Mouse (Mus musculus): ENCODE measurements around the gene Gng13. TPM values are rescaled to one million over a fixed set of nuclear protein-coding genes. Genes with fewer than 3 reads are reported as not detected.

The Gng13 gene
- total RNA-seq, 2 experiments from 2014 or later: 125 to 154 TPM

DNA sequence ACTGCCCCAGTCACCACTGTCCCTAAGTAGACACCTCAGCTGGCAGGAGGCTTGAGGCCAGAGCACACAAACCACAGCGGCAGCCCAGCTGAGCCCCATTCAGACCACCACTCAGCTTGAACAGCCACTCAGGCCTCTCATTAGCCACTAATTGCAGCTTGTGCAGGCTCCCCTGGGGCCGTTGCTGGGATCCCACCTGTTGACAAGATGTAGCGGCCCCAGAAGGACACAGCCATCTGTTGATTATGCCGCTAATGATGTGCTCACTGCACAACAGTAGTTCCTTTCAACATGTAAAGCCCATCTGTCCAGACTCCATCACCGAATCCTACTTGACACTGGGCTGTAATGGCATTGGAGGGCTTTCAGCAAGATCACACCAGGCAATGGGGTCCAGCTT, 48.9 kb downstream of the Gng13 start:
- intact Hi-C loops (cut with DNase I): no loop called here
- DNase-seq (ENCODE audit: low spot score in 2 of 2): no peak

Small RNA genes within 50 kb of the gene (microRNA-seq; reads per million reads assigned to microRNA genes)
- 0 reads per million in 2 experiments for gene Gm25083

Other genes with a start within 250 kb of the Gng13 start
- under 1 TPM; 0.15 to 0.26 TPM for gene Sstr5, start 219.9 kb upstream of the Gng13 start, total RNA-seq (2021)
- gene Sox8, start 146.5 kb upstream of the Gng13 start, total RNA-seq (2021): 10 to 100 TPM; 62.2 to 70.1 TPM
- 10 to 100 TPM; 22.1 to 23.4 TPM for gene Lmf1, start 138.1 kb upstream of the Gng13 start, total RNA-seq (2021)
- 1 to 10 TPM; 1.9 to 4.3 TPM for gene Chtf18, start 10.2 kb downstream of the Gng13 start, total RNA-seq (2021)
- gene Rpusd1, start 10.5 kb downstream of the Gng13 start, total RNA-seq (2021): 10 to 100 TPM; 34.2 to 35.5 TPM
- gene Mslnl, start 18.9 kb downstream of the Gng13 start, total RNA-seq (2021): not detected
- gene Msln, start 37.2 kb downstream of the Gng13 start, total RNA-seq (2021): 1 to 10 TPM; 6.2 to 6.5 TPM
- 10 to 100 TPM; 28.8 to 32.8 TPM for gene Narfl, start 56.6 kb downstream of the Gng13 start, total RNA-seq (2021)
- gene Haghl, start 68.5 kb downstream of the Gng13 start, total RNA-seq (2021): 100 to 1,000 TPM; 127 to 140 TPM
- gene Ccdc78, start 69.4 kb downstream of the Gng13 start, total RNA-seq (2021): not detected
- 10 to 100 TPM; 82.7 to 87.4 TPM for gene Fam173a, start 75.7 kb downstream of the Gng13 start, total RNA-seq (2021)
- gene AC134908.4, start 78.5 kb downstream of the Gng13 start, total RNA-seq (2021): not detected
- 10 to 100 TPM; 73.5 to 84.2 TPM for gene Metrn, start 80.0 kb downstream of the Gng13 start, total RNA-seq (2021)
- 100 to 1,000 TPM; 460 to 479 TPM for gene Fbxl16, start 91.9 kb downstream of the Gng13 start, total RNA-seq (2021)
- gene Wdr24, start 106.5 kb downstream of the Gng13 start, total RNA-seq (2021): 10 to 100 TPM; 22.3 to 23.3 TPM
- 10 to 100 TPM; 59.1 to 59.6 TPM for gene Jmjd8, start 111.7 kb downstream of the Gng13 start, total RNA-seq (2021)
- 100 to 1,000 TPM; 160 to 166 TPM for gene Stub1, start 116.2 kb downstream of the Gng13 start, total RNA-seq (2021)
- gene Rhbdl1, start 120.1 kb downstream of the Gng13 start, total RNA-seq (2021): 10 to 100 TPM; 85.8 to 89.7 TPM
- 10 to 100 TPM; 29.0 to 29.5 TPM for gene Gm20683, start 124.6 kb downstream of the Gng13 start, total RNA-seq (2021)
- 10 to 100 TPM; 81.9 to 84.9 TPM for gene Rhot2, start 127.7 kb downstream of the Gng13 start, total RNA-seq (2021)
- gene Wdr90, start 144.3 kb downstream of the Gng13 start, total RNA-seq (2021): 10 to 100 TPM; 34.2 to 37.9 TPM
- gene Mcrip2, start 151.6 kb downstream of the Gng13 start, total RNA-seq (2021): 10 to 100 TPM; 25.5 to 31.6 TPM
- gene Mettl26, start 157.9 kb downstream of the Gng13 start, total RNA-seq (2021): 10 to 100 TPM; 37.6 to 40.3 TPM
- 1 to 10 TPM; 1.1 to 1.8 TPM for gene Wfikkn1, start 163.7 kb downstream of the Gng13 start, total RNA-seq (2021)
- gene Rab40c, start 202.6 kb downstream of the Gng13 start, total RNA-seq (2021): 10 to 100 TPM; 53.7 to 57.3 TPM
- 100 to 1,000 TPM; 138 to 145 TPM for gene Pigq, start 227.8 kb downstream of the Gng13 start, total RNA-seq (2021)
- not detected for gene Nhlrc4, start 227.8 kb downstream of the Gng13 start, total RNA-seq (2021)
- gene A930017K11Rik, start 235.4 kb downstream of the Gng13 start, total RNA-seq (2021): under 1 TPM in 1 of 2 experiments, not detected in 1; 0.13 TPM

All from left cerebral cortex, postnatal 14 days (tissue).